Mouse (Mus musculus) MEL-GATA-1-ER (cell line): ENCODE measurements around the gene Nup107.
"Not testable (repeated sequence)": the region's sequence is repeated elsewhere in the genome, so short reads cannot be mapped to it uniquely, and the experiment has no call there.

Experiments used
- DNase-seq: peaks from one replicate; pipeline ENCODE4 v3.0.0-alpha.2; 2012; ENCODE audit warnings: low read depth; ENCODE audit errors: extremely low read depth

Nup107 gene

DNA sequence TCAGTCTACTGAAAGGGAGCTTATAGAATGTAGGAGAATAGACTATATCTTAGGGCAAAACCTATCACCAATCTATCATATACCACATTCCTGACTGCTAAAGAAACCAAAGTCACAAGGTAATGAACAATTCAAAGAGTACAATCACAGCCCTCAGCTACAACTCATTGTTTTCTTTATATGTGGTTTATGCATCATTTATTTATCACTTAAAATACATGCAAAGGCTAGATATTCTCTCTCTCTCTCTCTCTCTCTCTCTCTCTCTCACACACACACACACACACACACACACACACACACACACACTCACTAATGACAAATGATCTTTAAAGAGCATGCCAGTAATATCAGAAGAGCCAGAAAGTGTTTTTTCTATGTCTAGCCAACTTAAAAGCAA is 86.7 kb downstream of the Nup107 start:
- DNase-seq, result no peak

DNA sequence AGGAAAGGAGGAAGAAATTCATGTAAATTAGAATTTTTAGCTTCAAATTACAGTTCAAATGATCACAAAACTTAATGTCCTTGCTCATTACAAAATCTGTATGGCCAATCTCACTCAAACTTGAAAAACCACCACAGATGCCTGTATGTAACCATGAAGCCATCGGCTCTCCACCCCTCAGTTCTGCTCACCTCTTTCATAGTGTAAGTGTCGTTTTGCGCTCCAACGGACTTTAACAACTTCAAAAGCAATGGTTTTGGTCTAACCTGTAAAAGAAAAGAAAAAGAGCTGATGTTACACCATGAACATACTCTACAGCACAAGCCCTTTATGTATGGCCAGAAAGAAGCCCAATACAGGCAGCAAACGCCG is 87.6 kb downstream of the Nup107 start:
- DNase-seq, result no peak

DNA sequence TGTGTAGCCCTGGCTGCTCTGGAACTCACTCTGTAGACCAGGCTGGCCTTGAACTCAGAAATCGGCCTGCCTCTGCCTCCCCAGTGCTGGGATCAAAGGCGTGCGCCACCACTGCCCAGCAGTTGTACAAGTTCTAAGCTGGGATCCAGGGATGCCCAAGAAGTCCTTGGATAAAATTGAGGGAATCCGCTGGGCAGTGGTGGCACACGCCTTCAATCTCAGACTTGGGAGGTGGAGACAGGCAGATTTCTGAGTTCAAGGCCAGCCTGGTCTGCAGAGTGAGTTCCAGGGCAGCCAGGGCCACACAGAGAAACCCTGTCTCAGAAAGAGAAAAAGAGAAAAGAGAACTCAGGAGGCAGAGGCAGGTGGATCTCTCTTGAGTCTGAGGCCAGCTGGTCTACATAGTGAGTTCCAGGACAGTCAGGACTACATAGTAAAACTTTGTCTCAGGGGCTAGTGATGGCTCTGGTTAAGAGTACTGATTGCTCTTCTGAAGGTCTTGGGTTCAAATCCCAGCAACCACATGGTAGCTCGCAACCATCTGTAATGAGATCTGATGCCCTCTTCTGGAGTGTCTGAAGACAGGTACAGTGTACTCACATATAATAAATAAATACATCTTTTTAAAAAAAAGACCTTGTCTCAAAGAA is 88.1 kb downstream of the Nup107 start:
- not testable (repeated sequence) for DNase-seq

DNA sequence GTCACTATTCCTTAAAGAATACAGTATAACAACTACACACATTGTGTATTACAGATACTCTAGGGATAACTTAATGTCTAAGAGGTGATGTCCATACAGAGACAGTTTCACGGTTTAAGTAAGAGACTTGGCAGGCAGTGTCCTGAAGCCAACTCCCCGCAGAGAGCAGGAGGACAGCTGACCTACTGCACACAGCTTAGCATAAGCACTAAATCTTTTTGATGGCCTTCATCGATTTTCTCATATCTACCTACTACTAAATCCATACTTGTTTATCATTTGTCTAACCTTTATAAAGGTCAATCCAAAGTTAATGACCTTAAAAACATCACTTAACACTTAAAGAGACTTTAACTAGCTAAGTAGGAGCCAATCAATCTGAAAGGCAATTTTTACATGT is 89.0 kb downstream of the Nup107 start:
- no peak for DNase-seq

DNA sequence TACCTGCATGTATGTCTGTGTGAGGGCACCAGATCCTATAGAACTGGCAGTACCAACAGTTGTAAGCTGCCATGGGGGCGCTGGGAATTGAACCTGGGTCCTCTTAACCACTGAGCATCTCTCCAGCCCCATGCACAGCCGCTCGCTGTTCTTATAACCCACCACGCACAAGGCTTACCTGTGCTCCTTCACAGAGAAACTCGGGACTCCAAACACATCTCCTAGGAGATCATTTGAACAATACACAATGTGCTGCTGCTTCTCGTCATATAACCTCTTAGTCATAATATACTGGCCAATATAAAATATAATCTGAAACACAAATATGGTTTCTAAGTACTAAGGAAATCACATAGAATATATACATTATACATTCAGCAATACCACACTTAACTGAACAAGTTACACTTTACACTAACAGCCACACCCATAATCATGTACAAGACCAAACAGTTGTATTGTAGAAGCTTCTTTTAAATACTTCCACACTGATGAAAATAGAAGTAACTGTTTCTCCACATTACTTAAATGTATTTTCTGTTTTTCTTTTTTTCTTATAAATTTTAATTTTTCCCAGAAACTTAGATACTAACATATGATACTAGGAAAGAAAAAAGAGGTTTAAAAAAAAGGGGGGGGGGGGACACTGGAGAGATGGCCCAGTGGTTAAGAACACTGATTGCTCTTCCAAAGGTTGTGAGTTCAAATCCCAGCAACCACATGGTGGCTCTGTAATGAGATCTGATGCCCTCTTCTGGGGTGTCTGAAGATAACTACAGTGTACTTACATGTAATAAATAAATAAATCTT is 90.3 kb downstream of the Nup107 start:
- no peak for DNase-seq

DNA sequence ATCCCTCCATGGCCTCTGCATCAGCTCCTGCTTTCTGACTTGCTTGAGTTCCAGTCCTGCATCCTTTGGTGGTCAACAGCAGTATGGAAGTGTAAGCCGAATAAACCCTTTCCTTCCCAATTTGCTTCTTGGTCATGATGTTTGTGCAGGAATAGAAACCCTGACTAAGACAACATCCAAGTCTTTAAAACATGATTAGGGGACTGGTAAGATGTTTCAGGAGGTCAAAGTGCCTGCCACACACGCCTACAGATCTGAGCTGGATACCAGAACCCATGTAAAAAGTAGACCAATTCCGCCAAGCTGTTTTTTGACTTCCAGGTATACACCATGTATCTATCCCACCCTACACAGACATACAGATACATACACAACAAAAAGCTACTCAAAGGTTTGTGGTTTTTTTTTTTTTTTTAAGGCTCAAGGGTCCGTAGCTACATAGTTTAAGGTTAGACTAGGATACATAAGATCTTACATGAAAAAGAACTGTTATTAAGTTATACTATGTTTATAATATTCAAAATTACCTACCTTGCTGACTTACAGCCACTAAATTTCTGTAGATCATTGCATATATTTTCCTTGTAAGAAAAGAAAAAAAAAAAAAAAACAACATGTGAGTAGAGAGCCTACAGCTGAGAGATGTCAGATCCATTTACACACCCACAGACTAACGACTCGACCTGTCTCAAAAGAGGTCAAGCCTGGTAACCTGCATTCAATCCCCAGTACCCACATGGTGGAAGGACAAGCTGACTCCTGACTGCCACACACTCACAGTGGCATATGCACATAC is 91.3 kb downstream of the Nup107 start:
- no peak for DNase-seq
